Mouse (Mus musculus) forebrain, embryonic 12.5 days (tissue): ENCODE measurements around the gene Cxcr3. TPM values are rescaled to one million over a fixed set of nuclear protein-coding genes. Genes with fewer than 3 reads are reported as not detected.

ENCODE experiments used
- ATAC-seq: fragments of 200-750 bp; cut with Nextera tagmentation; 2 replicates; pipeline ENCODE4 v1.8.0; 2017; ENCODE audit warnings: moderate TSS enrichment; ENCODE audit not compliant: low FRiP score
- H3K27ac ChIP-seq: fragments of 300-500 bp; sonication (generic); 2 replicates; pipeline ENCODE4 v1.5.1; 2016; ENCODE audit warnings: mild to moderate bottlenecking
- H3K27me3 ChIP-seq: fragments of 300-500 bp; sonication (generic); 2 replicates; pipeline ENCODE4 v1.6.1; 2016; ENCODE audit warnings: mild to moderate bottlenecking
- H3K36me3 ChIP-seq: fragments of 300-500 bp; sonication (generic); replicated peaks from 2 replicates; pipeline ENCODE4 v1.6.1; 2016; ENCODE audit warnings: mild to moderate bottlenecking
- H3K4me1 ChIP-seq: fragments of 300-500 bp; sonication (generic); 2 replicates; pipeline ENCODE4 v1.6.1; 2016
- H3K4me2 ChIP-seq: fragments of 300-500 bp; sonication (generic); 2 replicates; pipeline ENCODE4 v1.6.1; 2016; ENCODE audit warnings: mild to moderate bottlenecking, moderate library complexity
- H3K4me3 ChIP-seq: fragments of 300-500 bp; sonication (generic); replicated peaks from 2 replicates; pipeline ENCODE4 v1.5.1; 2016; ENCODE audit warnings: mild to moderate bottlenecking
- H3K9ac ChIP-seq: fragments of 300-500 bp; sonication (generic); 2 replicates; pipeline ENCODE4 v1.6.1; 2016; ENCODE audit warnings: mild to moderate bottlenecking
- H3K9me3 ChIP-seq: fragments of 300-500 bp; sonication (generic); 2 replicates; pipeline ENCODE4 v1.6.1; 2016
- WGBS: fragments of 180-500 bp; shearing (Covaris S2); methylation state at CpG from one replicate; pipeline ENCODE4 v1.1.7; 2016; 5-methylcytosine and 5-hydroxymethylcytosine counted together
- polyA plus RNA-seq: library from polyadenylated mRNA; unstranded; fragments of >200 nt; fragmentation: Nextera tagmentation; extraction: Ambion mirVana; gene quantifications from 2 replicates; pipeline ENCODE4 v1.2.1, GENCODE M21; 2016

The Cxcr3 gene
- polyA plus RNA-seq, 1 experiment from 2014 or later: 0.10 TPM

- Histone ChIP-seq H3K4me1 (no peaks in the 10 kb centered on the region), H3K27ac (no peak overlapping the region), H3K4me3 (no peak overlapping the region), H3K36me3 (no peaks in the 10 kb centered on the region), H3K4me2 (no peak overlapping the region), H3K9ac (no peak overlapping the region), H3K27me3 (peaks cover 55% of the 10 kb centered on the region), H3K9me3 (no peaks in the 10 kb centered on the region)
- 97% methylated on average over 3 of the region's 3 CpGs for WGBS
- no peak for ATAC-seq
Observed at GRCm38 (mm10) chrX:101733288-101733687, 781 bp downstream of the Cxcr3 start.

DNA sequence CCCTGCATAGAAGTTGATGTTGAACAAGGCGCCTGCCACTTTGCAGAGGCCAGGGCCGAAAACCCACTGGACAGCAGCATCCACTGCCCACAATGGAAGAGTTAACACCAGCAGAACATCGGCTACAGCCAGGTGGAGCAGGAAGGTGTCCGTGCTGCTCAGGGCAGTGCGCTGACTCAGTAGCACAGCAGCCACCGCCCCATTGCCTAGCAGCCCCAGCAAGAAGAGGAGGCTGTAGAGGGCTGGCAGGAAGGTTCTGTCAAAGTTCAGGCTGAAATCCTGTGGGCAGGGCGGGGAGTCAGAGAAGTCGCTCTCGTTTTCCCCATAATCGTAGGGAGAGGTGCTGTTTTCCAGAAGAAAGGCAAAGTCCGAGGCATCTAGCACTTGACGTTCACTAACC is 1.4 kb downstream of the Cxcr3 start:
- no peaks in the 10 kb centered on the region for H3K4me1 ChIP-seq
- peaks cover 48% of the 10 kb centered on the region for H3K27me3 ChIP-seq
- no peaks in the 10 kb centered on the region for H3K9me3 ChIP-seq
- 89% methylated on average over 12 of the region's 12 CpGs for WGBS
- H3K4me2 ChIP-seq: no peak overlapping the region
- no peak overlapping the region for H3K9ac ChIP-seq
- no peak for ATAC-seq
- no peaks in the 10 kb centered on the region for H3K36me3 ChIP-seq
- H3K27ac ChIP-seq: no peak overlapping the region
- H3K4me3 ChIP-seq: no peak overlapping the region

GRCm38 (mm10) chrX:101730010-101730409 is 4.1 kb downstream of the Cxcr3 start:
- no peak for ATAC-seq
- no peaks in the 10 kb centered on the region for H3K4me1 ChIP-seq

GRCm38 (mm10) chrX:101720401-101720800 is 13.7 kb downstream of the Cxcr3 start:
- H3K4me2 ChIP-seq: no peak overlapping the region
- no peak overlapping the region for H3K27ac ChIP-seq
- no peak overlapping the region for H3K4me3 ChIP-seq
- 62% methylated on average over 1 of the region's 1 CpGs for WGBS
- no peak for ATAC-seq
- no peaks in the 10 kb centered on the region for H3K36me3 ChIP-seq
- H3K9ac ChIP-seq: no peak overlapping the region
- no peaks in the 10 kb centered on the region for H3K9me3 ChIP-seq
- H3K4me1 ChIP-seq: no peaks in the 10 kb centered on the region
- H3K27me3 ChIP-seq: peaks cover 27% of the 10 kb centered on the region; the same call in 1 of the 2 replicates

More at GRCm38 (mm10) chrX:101730010-101730409, 4.1 kb downstream of the Cxcr3 start:
- no peak overlapping the region for H3K27ac ChIP-seq
- H3K4me2 ChIP-seq: no peak overlapping the region
- no peak overlapping the region for H3K4me3 ChIP-seq
- no peak overlapping the region for H3K9ac ChIP-seq
- no peaks in the 10 kb centered on the region for H3K36me3 ChIP-seq
- H3K9me3 ChIP-seq: no peaks in the 10 kb centered on the region
- H3K27me3 ChIP-seq: peaks cover 28% of the 10 kb centered on the region

GRCm38 (mm10) chrX:101705111-101705510 is 29.0 kb downstream of the Cxcr3 start:
- no peak overlapping the region for H3K9ac ChIP-seq
- no peaks in the 10 kb centered on the region for H3K36me3 ChIP-seq
- H3K4me3 ChIP-seq: no peak overlapping the region
- no peak for ATAC-seq
- H3K4me2 ChIP-seq: no peak overlapping the region
- no peaks in the 10 kb centered on the region for H3K4me1 ChIP-seq
- WGBS: 88% methylated on average over 7 of the region's 7 CpGs
- no peak overlapping the region for H3K27ac ChIP-seq
- 0 out of 2 replicates have a peak, but pooled peaks cover 4% of the 10 kb centered on the region for H3K27me3 ChIP-seq
- no peaks in the 10 kb centered on the region for H3K9me3 ChIP-seq

- H3K36me3 ChIP-seq: no peaks in the 10 kb centered on the region
- no peak overlapping the region for H3K27ac ChIP-seq
- peaks cover 17% of the 10 kb centered on the region for H3K9me3 ChIP-seq
- H3K4me2 ChIP-seq: no peak overlapping the region
- H3K27me3 ChIP-seq: no peaks in the 10 kb centered on the region
- no peak overlapping the region for H3K9ac ChIP-seq
- H3K4me1 ChIP-seq: no peaks in the 10 kb centered on the region
- WGBS: 69% methylated on average over 23 of the region's 23 CpGs
- no peak overlapping the region for H3K4me3 ChIP-seq
- ATAC-seq: no peak
Observed at GRCm38 (mm10) chrX:101698232-101698631, 35.8 kb downstream of the Cxcr3 start.

GRCm38 (mm10) chrX:101697537-101697936 is 36.5 kb downstream of the Cxcr3 start:
- Histone ChIP-seq H3K4me3 (no peak overlapping the region), H3K36me3 (no peaks in the 10 kb centered on the region), H3K27ac (no peak overlapping the region), H3K9me3 (peaks cover 17% of the 10 kb centered on the region), H3K4me2 (no peak overlapping the region), H3K4me1 (no peaks in the 10 kb centered on the region), H3K9ac (no peak overlapping the region), H3K27me3 (no peaks in the 10 kb centered on the region)
- no peak for ATAC-seq
- 72% methylated on average over 54 of the region's 54 CpGs for WGBS

GRCm38 (mm10) chrX:101695686-101696085 is 38.4 kb downstream of the Cxcr3 start:
- ATAC-seq: no peak
- Histone ChIP-seq H3K4me3 (no peak overlapping the region), H3K36me3 (no peaks in the 10 kb centered on the region), H3K4me1 (no peaks in the 10 kb centered on the region), H3K4me2 (no peak overlapping the region), H3K9ac (no peak overlapping the region), H3K9me3 (peaks cover 17% of the 10 kb centered on the region), H3K27ac (no peak overlapping the region), H3K27me3 (no peaks in the 10 kb centered on the region)
- WGBS: 95% methylated on average over 27 of the region's 27 CpGs

Other genes starting within 250 kb of the Cxcr3 start
- 28.2 and 29.6 TPM in 2 replicates for gene Taf1, start 201.5 kb downstream of the Cxcr3 start, polyA plus RNA-seq
- gene Ogt, start 94.2 kb downstream of the Cxcr3 start, polyA plus RNA-seq: 199 and 218 TPM in 2 replicates
- not detected in 2 replicates for gene Gm4779, start 60.2 kb upstream of the Cxcr3 start, polyA plus RNA-seq
- 0.10 TPM in 1 of 2 replicates, not detected in the other for gene 8030474K03Rik, start 60.4 kb upstream of the Cxcr3 start, polyA plus RNA-seq
- 8.2 and 9.0 TPM in 2 replicates for gene Nhsl2, start 115.1 kb upstream of the Cxcr3 start, polyA plus RNA-seq